Comparison of ENCODE assay signal across 20 mouse cellular contexts in the genomic region with DNA sequence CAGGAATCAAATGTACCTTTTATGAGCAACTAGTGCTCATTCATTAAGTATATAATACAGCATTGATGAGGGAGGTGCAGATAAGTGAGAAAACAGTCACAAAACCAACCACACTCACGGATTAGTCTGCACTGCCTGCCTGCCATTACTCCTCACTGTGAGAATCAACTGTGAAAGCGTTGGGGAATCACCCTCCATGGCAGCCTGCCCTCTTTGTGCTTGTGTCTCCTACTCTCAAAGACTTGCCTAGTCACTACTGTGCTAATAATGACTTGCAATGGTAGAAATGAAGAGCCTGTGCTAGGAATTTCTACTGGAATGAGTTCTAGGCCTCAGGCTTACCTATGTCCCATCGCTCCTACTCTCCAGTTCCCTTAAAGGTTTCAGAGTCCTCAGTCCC.
A peak's percentile ranks its signal among the peaks of the same experiment; 100 is the strongest.
DNase-seq lines count a peak whose midpoint lies in the region; ATAC-seq lines count a peak whose summit lies in the region.
"Had no signal": no experiment of that assay in that cellular context is flagged by ENCODE, and none has a peak within 500 bp of the region (broad histone marks: within the 10 kb centered on the region; RNA-seq: fewer than 3 reads in every experiment).

No protein-coding gene starts in this region.

- H3K9ac ChIP-seq in hindbrain, embryonic 12.5 days = no peak overlapping the region
- H3K9ac ChIP-seq in midbrain, embryonic 14.5 days (replicated peaks; ENCODE audit: low read length) = no peak overlapping the region
- no peak overlapping the region for H3K9ac ChIP-seq in midbrain, embryonic 12.5 days (replicated peaks)
- H3K9ac ChIP-seq: heart, embryonic 15.5 days; liver, embryonic 12.5 days; lung, embryonic 15.5 days had no signal

- H3K27ac ChIP-seq in hindbrain, embryonic 10.5 days = peak overlapping the region; percentile 79
- H3K27ac ChIP-seq in hindbrain, embryonic 12.5 days = no peak overlapping the region
- H3K27ac ChIP-seq in midbrain, embryonic 10.5 days (replicated peaks) = peak overlapping the region; percentile 76
- H3K27ac ChIP-seq in midbrain, embryonic 14.5 days (replicated peaks; ENCODE audit: low read depth, low read length) = no peak overlapping the region; the same call in 1 of the 2 replicates
- 0 out of 2 replicates have a peak overlapping the region, but pooled peaks have one; percentile 39 for H3K27ac ChIP-seq in midbrain, embryonic 12.5 days (replicated peaks)
- H3K27ac ChIP-seq: heart, embryonic 15.5 days; liver, embryonic 12.5 days; lung, embryonic 15.5 days; stomach, postnatal 0 days had no signal

- ATAC-seq in hindbrain, embryonic 12.5 days (ENCODE audit: low FRiP score) = no peak
- ATAC-seq in midbrain, embryonic 14.5 days (ENCODE audit: low FRiP score, low TSS enrichment) = no peak
- ATAC-seq in midbrain, embryonic 12.5 days (ENCODE audit: low FRiP score, low read depth) = no peak
- ATAC-seq: liver, embryonic 12.5 days had no signal

- peaks cover 69% of the 10 kb centered on the region for H3K36me3 ChIP-seq in hindbrain, embryonic 10.5 days
- peaks cover 45% of the 10 kb centered on the region for H3K36me3 ChIP-seq in hindbrain, embryonic 12.5 days
- peaks cover 70% of the 10 kb centered on the region for H3K36me3 ChIP-seq in midbrain, embryonic 10.5 days
- peaks cover 24% of the 10 kb centered on the region for H3K36me3 ChIP-seq in midbrain, embryonic 14.5 days (ENCODE audit: control insufficient read depth, insufficient read depth, low read length)
- peaks cover 48% of the 10 kb centered on the region for H3K36me3 ChIP-seq in midbrain, embryonic 12.5 days

- H3K27me3 ChIP-seq in hindbrain, embryonic 10.5 days (ENCODE audit: insufficient read depth, poor library complexity, severe bottlenecking) = no peaks in the 10 kb centered on the region
- no peaks in the 10 kb centered on the region for H3K27me3 ChIP-seq in hindbrain, embryonic 12.5 days
- no peaks in the 10 kb centered on the region for H3K27me3 ChIP-seq in midbrain, embryonic 10.5 days (ENCODE audit: low read depth, poor library complexity, severe bottlenecking)
- no peaks in the 10 kb centered on the region for H3K27me3 ChIP-seq in midbrain, embryonic 14.5 days (ENCODE audit: control insufficient read depth, insufficient read depth, low read length)
- H3K27me3 ChIP-seq in midbrain, embryonic 12.5 days = no peaks in the 10 kb centered on the region
- H3K27me3 ChIP-seq: CH12.LX; heart, embryonic 15.5 days; liver, embryonic 12.5 days; lung, embryonic 15.5 days had no signal

- WGBS in hindbrain, embryonic 10.5 days = 76% methylated on average over 3 of the region's 3 CpGs
- WGBS in hindbrain, embryonic 12.5 days = 70% methylated on average over 3 of the region's 3 CpGs
- 58% methylated on average over 3 of the region's 3 CpGs for WGBS in midbrain, embryonic 10.5 days
- WGBS in midbrain, embryonic 14.5 days = 53% methylated on average over 3 of the region's 3 CpGs
- 49% methylated on average over 3 of the region's 3 CpGs for WGBS in midbrain, embryonic 12.5 days

- H3K4me3 ChIP-seq in hindbrain, embryonic 10.5 days = no peak overlapping the region
- H3K4me3 ChIP-seq in hindbrain, embryonic 12.5 days = no peak overlapping the region
- H3K4me3 ChIP-seq in midbrain, embryonic 10.5 days = no peak overlapping the region
- H3K4me3 ChIP-seq in midbrain, embryonic 14.5 days (replicated peaks; ENCODE audit: low read depth, low read length) = no peak overlapping the region
- no peak overlapping the region for H3K4me3 ChIP-seq in midbrain, embryonic 12.5 days
- H3K4me3 ChIP-seq: erythroblast, embryonic 14.5 days; heart, embryonic 15.5 days; liver, embryonic 12.5 days; lung, embryonic 15.5 days had no signal

- H3K4me1 ChIP-seq in hindbrain, embryonic 10.5 days (replicated peaks) = peaks cover 51% of the 10 kb centered on the region
- peaks cover 29% of the 10 kb centered on the region for H3K4me1 ChIP-seq in hindbrain, embryonic 12.5 days
- peaks cover 53% of the 10 kb centered on the region for H3K4me1 ChIP-seq in midbrain, embryonic 10.5 days
- peaks cover 25% of the 10 kb centered on the region for H3K4me1 ChIP-seq in midbrain, embryonic 14.5 days (ENCODE audit: control insufficient read depth, insufficient read depth, low read length)
- H3K4me1 ChIP-seq in midbrain, embryonic 12.5 days = peaks cover 32% of the 10 kb centered on the region
- H3K4me1 ChIP-seq: heart, embryonic 15.5 days; liver, embryonic 12.5 days had no signal

- DNase-seq in hindbrain, embryonic 10.5 days (ENCODE audit: low spot score) = no peak
- DNase-seq in midbrain, embryonic 10.5 days (ENCODE audit: low spot score) = no peak
- DNase-seq in midbrain, embryonic 14.5 days = no peak
- no peak for DNase-seq in frontal cortex, postnatal 14 days (ENCODE audit: low spot score in 2 of 2)
- no peak for DNase-seq in left cerebral cortex, postnatal 36 days (ENCODE audit: low spot score in 2 of 2)
- DNase-seq: adrenal gland, adult 2 months; cerebellum, adult 11-12 months; cerebellum, postnatal 25 days; heart, adult 11 months; kidney, adult 9 months; kidney, postnatal 4 days; right cerebral cortex, postnatal 25 days had no signal

- H3K9me3 ChIP-seq in hindbrain, embryonic 10.5 days = no peaks in the 10 kb centered on the region
- no peaks in the 10 kb centered on the region for H3K9me3 ChIP-seq in hindbrain, embryonic 12.5 days (replicated peaks)
- H3K9me3 ChIP-seq in midbrain, embryonic 10.5 days (replicated peaks) = 0 out of 2 replicates have a peak, but pooled peaks cover 3% of the 10 kb centered on the region
- H3K9me3 ChIP-seq in midbrain, embryonic 14.5 days (ENCODE audit: control insufficient read depth, low read length) = no peaks in the 10 kb centered on the region
- 0 out of 2 replicates have a peak, but pooled peaks cover 3% of the 10 kb centered on the region for H3K9me3 ChIP-seq in midbrain, embryonic 12.5 days
- H3K9me3 ChIP-seq: heart, embryonic 15.5 days; liver, embryonic 12.5 days; lung, embryonic 15.5 days had no signal

- intact Hi-C loops in left cerebral cortex, postnatal 36 days (cut with DNase I) = no loop called here

- no peak overlapping the region for H3K4me2 ChIP-seq in hindbrain, embryonic 12.5 days (replicated peaks)
- H3K4me2 ChIP-seq in midbrain, embryonic 14.5 days (ENCODE audit: low read length) = no peak overlapping the region
- H3K4me2 ChIP-seq in midbrain, embryonic 12.5 days (replicated peaks) = no peak overlapping the region
- H3K4me2 ChIP-seq: heart, embryonic 15.5 days; liver, embryonic 12.5 days; lung, embryonic 15.5 days had no signal

Comparison
In these comparisons a context has a peak if more than half of its experiments do, and no peak if none do; other contexts are left out.
1. H3K27ac ChIP-seq: peak in hindbrain, embryonic 10.5 days (single experiment), midbrain, embryonic 10.5 days (single experiment) and midbrain, embryonic 12.5 days (single experiment); none in hindbrain, embryonic 12.5 days (single experiment) and midbrain, embryonic 14.5 days (single experiment).